Mouse (Mus musculus): Measurements from ENCODE around the gene Ctdsp1. TPM values are rescaled to one million over a fixed set of nuclear protein-coding genes. Genes with fewer than 3 reads are reported as not detected.
A peak's percentile ranks its signal among the peaks of the same experiment; 100 is the strongest.
"Not testable (repeated sequence)": the region's sequence is repeated elsewhere in the genome, so short reads cannot be mapped to it uniquely, and the experiment has no call there.

Ctdsp1 gene
- polyA plus RNA-seq, 1 experiment from 2014 or later = 152 TPM

DNA sequence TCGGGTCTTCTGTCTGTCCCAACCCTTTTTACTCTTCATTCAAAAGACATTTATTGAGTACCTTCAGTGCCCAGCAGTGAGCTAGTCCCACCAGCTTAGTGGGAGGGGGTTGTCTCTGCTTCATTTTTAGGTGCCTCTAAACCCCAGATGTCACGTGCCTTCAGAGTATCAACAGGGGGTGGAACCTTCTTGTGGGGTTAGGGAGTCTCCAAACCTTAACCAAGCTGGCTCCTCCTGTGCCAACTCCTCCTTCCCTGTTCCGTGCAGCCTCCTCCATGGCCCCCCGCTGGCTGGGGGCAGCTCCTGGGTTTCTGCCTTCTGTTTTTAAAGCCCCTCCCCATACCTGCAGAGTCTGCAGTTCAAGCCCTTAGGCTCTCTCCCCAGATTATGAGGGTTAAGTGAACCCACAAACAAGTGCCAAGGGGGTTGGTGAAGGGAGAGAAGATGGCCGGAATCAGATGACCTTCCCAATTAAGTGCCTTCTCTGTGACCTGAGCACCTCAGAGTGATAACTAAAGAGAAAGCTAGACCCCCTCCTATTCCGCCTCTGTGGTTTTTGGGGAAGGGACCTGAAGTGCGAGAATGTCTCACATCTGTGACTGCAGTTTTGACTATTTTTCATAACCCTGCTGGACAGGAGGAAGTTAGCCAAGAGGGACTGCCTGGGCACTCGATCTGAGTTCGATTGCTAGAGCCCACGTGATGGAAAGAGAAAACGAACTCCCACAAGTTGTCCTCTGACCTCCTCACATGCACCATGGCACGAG is 5.3 kb downstream of the Ctdsp1 start:
- WGBS (ENCODE audit: missing documents) = 5% methylated on average over 7 of the region's 12 CpGs
- H3K4me3 ChIP-seq (ENCODE audit: inconsistent target) = not testable (repeated sequence)
- peaks cover 33% of the 10 kb centered on the region for H3K79me2 ChIP-seq (ENCODE audit: inconsistent target)
- peak overlapping the region; percentile 87 for H3K27ac ChIP-seq
- H3K36me3 ChIP-seq (ENCODE audit: inconsistent target) = peaks cover 14% of the 10 kb centered on the region

DNA sequence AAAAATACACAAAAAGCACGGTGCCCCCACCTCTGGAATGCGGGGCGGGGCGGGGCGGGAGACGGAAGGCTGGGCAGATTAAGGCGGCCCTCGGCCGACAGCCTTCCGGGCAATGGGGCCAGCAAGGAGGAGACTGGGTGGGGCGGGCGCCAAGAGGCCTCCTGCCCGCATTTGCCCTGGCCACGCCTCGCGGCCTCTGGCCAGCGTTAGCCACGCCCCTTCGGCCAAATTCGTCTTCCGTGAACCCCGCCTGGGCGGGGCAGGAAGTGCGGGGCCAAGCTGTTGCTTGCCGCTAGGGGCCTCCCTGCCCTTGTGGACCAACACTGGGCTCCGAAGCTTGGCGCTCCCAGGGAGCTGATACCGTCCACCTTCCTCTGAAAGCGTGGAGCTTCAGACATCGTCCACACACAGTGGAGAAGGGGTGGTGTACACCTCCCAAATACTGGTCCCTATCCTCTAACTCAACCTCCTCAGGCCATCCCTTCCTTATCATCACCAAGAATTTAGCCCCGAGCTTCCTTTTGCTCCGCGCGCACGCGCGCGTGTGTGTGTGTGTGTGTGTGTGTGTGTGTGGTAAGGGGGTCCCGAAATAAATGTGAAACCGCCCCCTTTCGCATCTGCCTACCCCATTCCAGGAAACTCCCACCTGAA is 6.1 kb downstream of the Ctdsp1 start:
- H3K36me3 ChIP-seq (ENCODE audit: inconsistent target) = peaks cover 14% of the 10 kb centered on the region
- peak overlapping the region; percentile 30 for H3K4me3 ChIP-seq (ENCODE audit: inconsistent target)
- H3K27ac ChIP-seq = peak overlapping the region; percentile 87
- H3K79me2 ChIP-seq (ENCODE audit: inconsistent target) = peaks cover 30% of the 10 kb centered on the region
- 1% methylated on average over 35 of the region's 41 CpGs for WGBS (ENCODE audit: missing documents)

DNA sequence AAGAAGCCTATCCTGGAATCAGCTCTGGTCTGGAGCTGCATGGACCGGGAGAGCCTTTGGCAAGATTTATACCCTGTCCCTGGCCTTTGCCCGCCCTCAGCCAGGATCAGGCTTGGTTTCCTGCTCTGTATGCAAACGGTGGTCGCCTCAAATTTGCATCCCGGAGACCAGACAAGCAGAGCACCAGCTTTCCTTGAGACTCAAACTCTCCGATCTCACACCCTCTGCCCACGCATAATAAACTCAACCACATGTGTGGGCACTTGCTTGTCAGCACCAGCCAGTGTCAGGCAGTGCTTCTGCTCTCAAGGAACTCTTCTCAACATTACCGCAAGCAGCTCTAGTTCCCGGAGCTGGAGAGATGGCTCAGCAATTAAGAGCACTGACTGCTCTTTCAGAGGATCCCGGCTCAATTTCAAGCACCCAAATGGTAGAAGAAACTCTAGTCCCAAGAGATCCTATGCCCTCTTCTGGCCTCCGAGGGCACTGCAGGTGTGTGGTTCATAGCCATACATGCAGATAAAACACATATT is 6.7 kb downstream of the Ctdsp1 start:
- Histone ChIP-seq H3K4me3 (ENCODE audit: inconsistent target) (peak overlapping the region; percentile 30), H3K36me3 (ENCODE audit: inconsistent target) (peaks cover 14% of the 10 kb centered on the region), H3K79me2 (ENCODE audit: inconsistent target) (peaks cover 24% of the 10 kb centered on the region), H3K27ac (peak overlapping the region; percentile 83)
- 6% methylated on average over 11 of the region's 11 CpGs for WGBS (ENCODE audit: missing documents)

DNA sequence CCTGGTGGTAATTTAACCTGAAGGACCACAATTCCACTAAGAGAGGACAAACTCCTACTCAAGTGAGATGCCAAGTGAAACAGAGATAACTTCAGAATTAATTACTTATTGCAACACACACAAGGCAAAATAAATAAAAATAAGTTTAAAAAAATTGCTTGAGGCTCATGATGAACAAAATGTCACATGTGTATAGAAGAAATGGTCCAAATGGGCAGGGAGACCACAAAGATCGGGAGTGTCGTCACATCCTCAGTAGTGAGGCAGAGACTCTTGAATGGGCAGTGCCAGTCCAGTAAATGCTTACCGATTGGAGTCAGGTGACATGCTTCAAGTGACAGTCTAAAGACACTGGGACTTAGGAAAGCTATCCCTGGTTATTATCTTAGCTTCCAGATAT is 9.2 kb downstream of the Ctdsp1 start:
- H3K36me3 ChIP-seq (ENCODE audit: inconsistent target) = no peaks in the 10 kb centered on the region
- H3K4me3 ChIP-seq (ENCODE audit: inconsistent target) = no peak overlapping the region
- 73% methylated on average over 3 of the region's 3 CpGs for WGBS (ENCODE audit: missing documents)
- H3K79me2 ChIP-seq (ENCODE audit: inconsistent target) = no peaks in the 10 kb centered on the region
- no peak overlapping the region for H3K27ac ChIP-seq

DNA sequence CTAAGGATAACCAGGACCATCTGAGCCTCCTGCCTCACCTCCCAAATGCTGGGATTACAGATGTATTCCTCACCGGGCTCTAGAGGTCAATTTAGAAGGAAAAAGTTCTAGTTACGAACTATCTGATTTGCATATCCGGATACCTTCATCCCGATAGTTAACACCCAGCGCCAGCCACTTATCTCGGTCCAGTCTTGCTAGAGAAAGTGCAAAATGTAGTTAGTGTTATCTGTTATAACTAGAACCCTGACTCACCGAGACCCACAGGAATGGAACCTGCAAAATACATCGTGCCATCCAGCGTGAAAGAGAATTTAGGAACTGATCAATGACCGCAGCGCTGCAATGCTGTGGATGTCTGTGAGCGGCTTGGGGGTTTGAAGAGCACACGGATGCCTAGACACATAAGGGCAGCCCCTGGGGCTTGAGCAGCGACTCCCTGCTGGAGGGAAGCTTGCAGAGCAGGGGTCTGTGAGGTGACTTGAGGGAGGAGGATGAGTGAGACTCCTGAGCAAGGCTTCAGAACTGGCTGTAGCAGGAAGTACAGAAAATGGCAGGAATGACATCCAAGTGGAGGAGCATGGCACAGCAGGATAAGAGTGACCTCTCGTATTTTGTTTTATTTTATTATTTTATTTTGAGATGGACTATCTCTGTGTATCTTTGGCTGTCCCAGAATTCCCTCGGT is 9.8 kb downstream of the Ctdsp1 start:
- H3K27ac ChIP-seq = no peak overlapping the region
- no peak overlapping the region for H3K4me3 ChIP-seq (ENCODE audit: inconsistent target)
- H3K36me3 ChIP-seq (ENCODE audit: inconsistent target) = no peaks in the 10 kb centered on the region
- WGBS (ENCODE audit: missing documents) = 67% methylated on average over 16 of the region's 16 CpGs
- H3K79me2 ChIP-seq (ENCODE audit: inconsistent target) = no peaks in the 10 kb centered on the region

DNA sequence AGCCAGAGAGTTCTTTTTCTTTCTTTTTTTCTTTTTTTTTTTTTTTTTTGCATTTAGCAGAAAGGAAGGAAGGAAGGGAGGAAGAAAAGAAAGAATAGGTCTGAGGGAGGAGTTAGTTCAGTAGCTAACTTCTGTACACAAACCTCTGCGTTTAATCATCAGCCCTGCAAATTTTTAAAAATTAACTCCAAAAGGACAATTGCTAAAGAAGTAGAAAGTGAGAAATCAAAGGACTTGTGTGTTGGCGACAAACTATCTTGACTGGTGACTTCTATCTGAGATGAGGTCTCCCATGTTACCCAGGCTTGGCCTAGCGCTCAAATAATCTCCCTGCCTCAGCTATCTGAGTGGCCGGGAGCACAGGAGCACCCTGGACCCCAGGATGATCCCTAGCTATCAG is 12.9 kb downstream of the Ctdsp1 start:
- Histone ChIP-seq H3K79me2 (ENCODE audit: inconsistent target) (no peaks in the 10 kb centered on the region), H3K27ac (no peak overlapping the region), H3K36me3 (ENCODE audit: inconsistent target) (no peaks in the 10 kb centered on the region), H3K4me3 (ENCODE audit: inconsistent target) (no peak overlapping the region)
- WGBS (ENCODE audit: missing documents) = 96% methylated on average over 4 of the region's 4 CpGs

DNA sequence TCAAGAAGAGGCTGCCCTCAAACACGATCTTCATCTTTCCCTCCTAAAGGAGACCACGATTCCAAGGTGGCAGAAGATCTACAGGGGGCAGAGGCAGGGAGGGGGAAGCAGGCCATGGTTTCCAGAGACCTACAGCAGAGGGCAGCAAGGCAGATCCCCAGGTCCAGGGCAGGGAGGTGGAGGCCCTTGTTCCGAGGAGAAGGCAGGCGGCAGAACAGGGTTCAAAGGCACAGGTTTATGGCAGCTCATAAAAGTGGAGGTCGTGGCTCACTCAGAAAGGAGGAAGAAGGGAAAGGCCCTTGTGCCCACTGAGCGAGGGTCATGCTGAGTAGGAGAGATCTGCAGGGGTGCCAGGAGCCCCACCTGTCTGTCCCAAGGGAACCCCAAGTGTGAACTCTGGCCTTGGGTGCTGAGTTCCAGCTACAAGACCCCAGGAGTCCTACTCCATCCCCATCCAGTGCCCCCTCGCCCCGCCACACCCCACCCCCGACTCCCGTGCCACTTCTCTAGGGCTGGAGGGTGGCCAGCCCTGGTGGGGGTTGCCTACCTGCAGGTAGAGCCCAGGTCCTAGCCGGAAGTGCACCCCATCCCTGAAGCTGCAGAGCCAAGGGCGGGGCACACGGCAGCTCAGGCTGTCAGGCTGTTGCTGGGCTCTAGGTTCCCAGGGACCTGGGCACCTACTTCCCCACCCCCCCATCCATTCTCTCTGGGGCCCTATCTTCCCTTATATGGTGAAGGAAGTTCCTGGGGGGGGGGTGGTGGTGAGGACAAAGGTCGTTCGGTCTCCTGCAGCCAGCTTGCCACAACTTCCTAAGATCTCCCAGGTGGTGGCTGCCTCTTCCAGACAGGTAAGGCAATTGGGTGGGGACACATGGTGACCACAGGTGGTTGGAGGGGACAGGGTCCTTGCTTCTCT is 17.5 kb downstream of the Ctdsp1 start, which contains the start of gene Vil1:
Vil1 (plus strand) TSS at position 788 of the 916 bp plus-strand sequence.
- H3K36me3 ChIP-seq (ENCODE audit: inconsistent target) = no peaks in the 10 kb centered on the region
- H3K27ac ChIP-seq = no peak within 1 kb of the TSS
- no peak within 1 kb of the TSS for H3K4me3 ChIP-seq (ENCODE audit: inconsistent target)
- 62% methylated on average over 13 of the region's 15 CpGs for WGBS (ENCODE audit: missing documents)
- H3K79me2 ChIP-seq (ENCODE audit: inconsistent target) = no peaks in the 10 kb centered on the region

DNA sequence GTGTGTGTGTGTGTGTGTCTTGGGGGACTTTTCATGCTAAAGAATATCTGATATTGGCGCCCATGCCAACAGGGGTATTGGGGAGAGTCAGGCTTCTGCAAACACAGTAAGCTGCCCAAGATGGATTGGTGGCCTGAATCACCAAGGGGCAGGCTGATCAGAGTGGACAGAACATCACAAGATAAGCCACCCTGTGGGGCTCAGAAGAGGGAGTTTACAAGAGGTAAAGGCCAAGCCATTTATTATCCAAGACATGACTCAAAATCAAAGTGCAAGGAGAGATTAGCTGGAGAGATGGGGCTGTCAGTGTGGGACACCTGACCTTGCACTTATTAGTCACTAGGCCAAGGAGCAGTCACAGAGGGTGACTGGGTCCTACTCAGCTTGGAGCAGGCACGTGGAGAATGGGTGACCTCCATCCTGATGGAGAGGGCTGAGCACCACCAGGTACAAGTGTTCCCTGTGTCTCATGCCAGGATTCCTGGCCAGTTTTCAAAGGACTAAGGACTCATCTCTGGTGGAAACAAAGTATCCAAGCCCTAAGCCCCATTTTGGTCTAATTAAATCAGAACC is 20.5 kb downstream of the Ctdsp1 start:
- Histone ChIP-seq H3K27ac (no peak overlapping the region), H3K36me3 (ENCODE audit: inconsistent target) (no peaks in the 10 kb centered on the region), H3K4me3 (ENCODE audit: inconsistent target) (no peak overlapping the region), H3K79me2 (ENCODE audit: inconsistent target) (no peaks in the 10 kb centered on the region)
- WGBS (ENCODE audit: missing documents) = 96% methylated on average over 2 of the region's 2 CpGs

DNA sequence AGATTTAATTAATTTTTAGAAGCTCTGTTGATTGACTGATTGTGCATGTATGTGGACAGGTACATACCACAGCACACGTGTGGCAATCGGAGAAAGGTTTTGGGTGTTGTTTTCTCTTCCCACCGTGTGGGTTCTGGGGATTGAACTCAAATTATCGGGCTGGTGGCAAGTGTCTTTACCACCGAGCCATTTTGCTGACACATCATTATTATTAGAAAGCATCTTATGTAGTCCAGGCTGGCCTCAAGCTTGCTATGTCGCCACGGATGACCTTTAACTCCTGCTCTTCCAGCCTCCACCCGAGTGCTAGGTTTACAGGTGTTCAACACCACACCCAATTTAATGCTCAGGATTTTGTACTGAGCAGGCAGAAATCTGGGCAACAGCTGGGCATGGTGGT is 21.4 kb downstream of the Ctdsp1 start:
- WGBS (ENCODE audit: missing documents) = 93% methylated on average over 6 of the region's 8 CpGs

DNA sequence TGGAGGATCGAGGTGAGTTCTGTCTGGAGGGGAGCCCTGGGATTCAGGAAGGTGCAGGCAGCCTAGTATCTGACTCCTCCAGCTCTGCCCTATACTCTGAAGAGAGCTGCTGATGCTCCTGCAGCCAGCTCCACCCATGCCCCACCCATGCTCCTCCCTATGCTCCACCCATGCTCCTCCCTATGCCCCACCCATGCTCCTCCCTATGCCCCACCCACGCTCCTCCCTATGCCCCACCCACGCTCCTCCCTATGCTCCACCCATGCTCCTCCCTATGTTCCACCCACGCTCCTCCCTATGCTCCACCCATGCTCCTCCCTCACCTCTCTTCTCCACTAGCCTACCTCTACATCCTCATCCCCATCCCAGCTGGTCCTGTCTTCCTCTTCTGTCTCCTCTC is 23.8 kb downstream of the Ctdsp1 start:
- Histone ChIP-seq H3K36me3 (ENCODE audit: inconsistent target) (no peaks in the 10 kb centered on the region), H3K79me2 (ENCODE audit: inconsistent target) (no peaks in the 10 kb centered on the region), H3K4me3 (ENCODE audit: inconsistent target) (no peak overlapping the region), H3K27ac (no peak overlapping the region)
- WGBS (ENCODE audit: missing documents) = 61% methylated on average over 3 of the region's 4 CpGs

More for the DNA sequence above, 21.4 kb downstream of the Ctdsp1 start:
- Histone ChIP-seq H3K36me3 (ENCODE audit: inconsistent target) (no peaks in the 10 kb centered on the region), H3K4me3 (ENCODE audit: inconsistent target) (no peak overlapping the region), H3K79me2 (ENCODE audit: inconsistent target) (no peaks in the 10 kb centered on the region), H3K27ac (no peak overlapping the region)

DNA sequence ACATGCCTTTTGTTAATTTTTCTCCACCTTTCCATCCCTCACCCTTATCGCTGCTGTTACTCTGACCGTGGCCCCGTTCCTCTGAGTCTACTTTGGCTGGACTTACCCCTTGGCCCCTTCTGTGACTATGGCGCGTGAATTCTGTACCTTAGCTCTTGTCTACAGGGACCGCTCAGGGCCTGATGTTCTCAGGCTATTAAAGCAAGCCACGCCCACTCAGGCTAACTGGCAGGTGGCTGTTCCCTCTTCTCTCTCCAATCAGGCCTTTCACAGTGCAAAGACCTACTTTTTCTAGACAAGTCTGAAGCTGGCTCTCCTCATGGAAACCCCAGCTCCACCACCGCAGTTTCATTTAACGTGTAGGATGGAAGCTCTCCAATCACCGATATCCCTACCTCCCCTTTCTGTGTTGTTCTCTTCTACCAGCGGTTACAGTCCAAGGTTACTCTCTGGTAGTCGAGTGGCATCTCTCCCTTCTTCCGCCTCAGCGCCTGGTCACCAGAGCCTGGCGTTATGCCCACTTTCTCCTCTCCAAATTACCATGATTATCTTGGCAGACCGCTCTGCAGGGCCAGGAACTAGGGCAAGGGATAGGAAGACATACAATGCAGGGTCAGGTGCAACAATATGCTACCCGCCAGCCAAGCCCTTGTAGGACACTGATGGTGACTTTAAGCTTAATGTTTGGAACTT is 27.6 kb downstream of the Ctdsp1 start:
- Histone ChIP-seq H3K36me3 (ENCODE audit: inconsistent target) (no peaks in the 10 kb centered on the region), H3K4me3 (ENCODE audit: inconsistent target) (no peak overlapping the region), H3K27ac (no peak overlapping the region), H3K79me2 (ENCODE audit: inconsistent target) (no peaks in the 10 kb centered on the region)
- 88% methylated on average over 17 of the region's 17 CpGs for WGBS (ENCODE audit: missing documents)

DNA sequence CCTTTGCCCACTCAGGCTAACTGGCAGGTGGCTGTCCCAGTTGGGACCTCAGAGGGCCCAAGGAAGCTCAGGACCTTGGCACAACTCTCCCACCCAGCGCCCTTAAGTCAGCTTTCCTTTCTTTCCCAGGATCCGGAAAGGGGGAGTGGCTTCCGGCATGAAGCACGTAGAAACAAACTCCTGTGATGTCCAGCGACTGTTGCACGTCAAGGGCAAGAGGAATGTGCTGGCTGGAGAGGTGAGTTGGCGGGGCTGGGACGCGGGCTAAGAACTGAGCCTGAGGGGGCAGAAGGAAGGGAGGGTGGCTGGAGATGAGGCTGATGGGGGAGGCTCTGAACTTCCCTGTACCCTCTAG is 28.1 kb downstream of the Ctdsp1 start:
- Histone ChIP-seq H3K36me3 (ENCODE audit: inconsistent target) (no peaks in the 10 kb centered on the region), H3K4me3 (ENCODE audit: inconsistent target) (no peak overlapping the region), H3K27ac (no peak overlapping the region), H3K79me2 (ENCODE audit: inconsistent target) (no peaks in the 10 kb centered on the region)
- 87% methylated on average over 9 of the region's 9 CpGs for WGBS (ENCODE audit: missing documents)

DNA sequence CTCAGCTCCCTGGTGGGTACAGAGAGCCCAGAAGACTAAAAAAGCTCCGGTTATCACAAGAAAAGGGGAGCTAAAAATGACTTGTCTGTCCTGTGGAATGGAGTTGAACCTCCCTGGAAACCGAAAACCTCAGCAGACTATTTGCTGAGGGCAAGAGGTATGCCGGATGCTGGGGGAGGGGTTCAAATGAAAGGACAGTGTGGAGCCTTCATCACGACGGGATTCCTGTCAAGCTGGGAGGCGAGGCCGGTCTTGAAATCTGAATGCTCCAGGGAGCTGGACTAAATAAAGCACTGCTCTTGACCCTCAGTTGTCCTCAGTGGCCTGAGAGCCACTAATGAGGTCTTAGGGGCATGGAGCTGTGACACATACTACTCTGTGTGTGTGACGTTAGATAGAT is 31.8 kb downstream of the Ctdsp1 start:
- no peak overlapping the region for H3K4me3 ChIP-seq (ENCODE audit: inconsistent target)
- no peak overlapping the region for H3K27ac ChIP-seq
- WGBS (ENCODE audit: missing documents) = 95% methylated on average over 8 of the region's 8 CpGs
- no peaks in the 10 kb centered on the region for H3K79me2 ChIP-seq (ENCODE audit: inconsistent target)
- no peaks in the 10 kb centered on the region for H3K36me3 ChIP-seq (ENCODE audit: inconsistent target)

Measured in macrophage (primary cell).